Mouse (Mus musculus): ENCODE data around the gene 4933416C03Rik. TPM values are rescaled to one million over a fixed set of nuclear protein-coding genes. Genes with fewer than 3 reads are reported as not detected.

4933416C03Rik gene
- polyA plus RNA-seq, 1 experiment from 2014 or later: not detected

DNA sequence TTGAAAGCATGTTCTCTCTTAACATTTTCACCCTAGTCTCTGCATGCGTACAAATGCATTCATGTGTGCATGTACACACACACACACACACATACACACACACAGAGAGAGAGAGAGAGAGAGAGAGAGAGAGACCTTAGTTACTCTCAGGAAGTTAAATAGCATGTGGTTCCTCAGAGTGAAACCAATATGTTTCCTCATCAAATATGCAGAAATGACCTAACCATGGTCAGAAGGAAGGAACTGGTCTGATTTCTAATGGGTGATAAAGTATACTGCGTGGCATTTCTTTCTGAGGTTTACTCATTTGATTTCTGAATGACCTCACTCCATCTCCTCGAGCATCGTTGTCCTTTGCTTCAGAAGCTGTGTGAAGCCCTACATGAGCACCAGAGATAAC, 17.5 kb upstream of the 4933416C03Rik start:
- no peaks in the 10 kb centered on the region for H3K4me1 ChIP-seq (ENCODE audit: control insufficient read depth, insufficient read depth, low read length)
- H3K36me3 ChIP-seq (ENCODE audit: control insufficient read depth, insufficient read depth, low read length): no peaks in the 10 kb centered on the region
- no peak overlapping the region for H3K27ac ChIP-seq (ENCODE audit: low read length)
- no peak for ATAC-seq (ENCODE audit: insufficient number of reproducible peaks, insufficient read depth, low FRiP score, low read depth)
- no peaks in the 10 kb centered on the region for H3K9me3 ChIP-seq (ENCODE audit: control insufficient read depth, low read depth, low read length)
- no peaks in the 10 kb centered on the region for H3K27me3 ChIP-seq (ENCODE audit: control insufficient read depth, insufficient read depth, low read length)
- no peak overlapping the region for H3K4me3 ChIP-seq (ENCODE audit: low read depth, low read length)
- WGBS: 84% methylated on average over 4 of the region's 4 CpGs
- H3K4me2 ChIP-seq (replicated peaks; ENCODE audit: low read depth, low read length): no peak overlapping the region
- no peak overlapping the region for H3K9ac ChIP-seq (replicated peaks; ENCODE audit: low read depth, low read length)

DNA sequence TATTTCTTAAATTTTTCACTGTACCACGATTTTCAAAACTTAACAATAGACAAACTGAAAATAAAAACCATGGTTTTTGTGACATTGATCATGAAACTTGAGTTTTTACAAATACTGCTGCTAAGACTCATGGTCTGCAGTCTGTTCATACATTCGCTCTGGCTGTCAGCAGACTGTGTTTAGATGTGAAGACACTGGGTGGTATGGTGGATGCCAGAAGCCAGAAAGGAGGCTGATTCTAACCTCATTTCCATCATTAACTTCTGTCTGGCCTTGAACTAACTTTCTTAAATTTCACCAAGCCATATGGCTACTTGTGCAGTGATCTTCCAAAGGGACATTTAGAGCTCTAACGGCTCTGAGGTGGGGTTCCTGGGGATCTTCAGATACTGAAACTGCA, 16.7 kb upstream of the 4933416C03Rik start:
- Histone ChIP-seq H3K4me1 (ENCODE audit: control insufficient read depth, insufficient read depth, low read length) (no peaks in the 10 kb centered on the region), H3K4me3 (ENCODE audit: low read depth, low read length) (no peak overlapping the region), H3K4me2 (replicated peaks; ENCODE audit: low read depth, low read length) (no peak overlapping the region), H3K27me3 (ENCODE audit: control insufficient read depth, insufficient read depth, low read length) (no peaks in the 10 kb centered on the region), H3K36me3 (ENCODE audit: control insufficient read depth, insufficient read depth, low read length) (no peaks in the 10 kb centered on the region), H3K9me3 (ENCODE audit: control insufficient read depth, low read depth, low read length) (no peaks in the 10 kb centered on the region), H3K27ac (ENCODE audit: low read length) (no peak overlapping the region), H3K9ac (replicated peaks; ENCODE audit: low read depth, low read length) (no peak overlapping the region)
- WGBS: 81% methylated on average over 3 of the region's 3 CpGs
- no peak for ATAC-seq (ENCODE audit: insufficient number of reproducible peaks, insufficient read depth, low FRiP score, low read depth)

DNA sequence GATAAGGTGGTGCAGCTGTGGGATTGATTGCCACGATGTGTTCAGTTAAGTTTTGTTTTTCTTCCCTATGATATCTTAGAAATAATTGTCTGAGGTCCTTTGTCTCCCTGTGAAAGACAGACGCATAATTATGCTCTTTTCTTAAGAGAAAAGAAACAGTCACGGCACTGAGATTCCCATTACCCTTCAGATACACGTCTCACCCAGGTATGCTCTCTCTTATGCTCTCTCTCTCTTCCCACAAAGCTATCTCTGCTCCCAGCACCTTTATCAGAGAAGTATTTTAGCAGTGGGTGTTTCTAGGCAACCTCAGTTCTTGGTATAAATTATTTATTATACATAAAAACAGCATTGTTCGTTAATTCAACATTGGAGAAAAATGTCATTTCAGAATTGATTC, 11.6 kb upstream of the 4933416C03Rik start:
- no peak overlapping the region for H3K27ac ChIP-seq (ENCODE audit: low read length)
- WGBS: 58% methylated on average over 5 of the region's 5 CpGs
- H3K4me3 ChIP-seq (ENCODE audit: low read depth, low read length): no peak overlapping the region
- H3K4me1 ChIP-seq (ENCODE audit: control insufficient read depth, insufficient read depth, low read length): no peaks in the 10 kb centered on the region
- no peaks in the 10 kb centered on the region for H3K27me3 ChIP-seq (ENCODE audit: control insufficient read depth, insufficient read depth, low read length)
- ATAC-seq (ENCODE audit: insufficient number of reproducible peaks, insufficient read depth, low FRiP score, low read depth): no peak
- H3K36me3 ChIP-seq (ENCODE audit: control insufficient read depth, insufficient read depth, low read length): no peaks in the 10 kb centered on the region
- no peaks in the 10 kb centered on the region for H3K9me3 ChIP-seq (ENCODE audit: control insufficient read depth, low read depth, low read length)
- no peak overlapping the region for H3K4me2 ChIP-seq (replicated peaks; ENCODE audit: low read depth, low read length)
- no peak overlapping the region for H3K9ac ChIP-seq (replicated peaks; ENCODE audit: low read depth, low read length)

DNA sequence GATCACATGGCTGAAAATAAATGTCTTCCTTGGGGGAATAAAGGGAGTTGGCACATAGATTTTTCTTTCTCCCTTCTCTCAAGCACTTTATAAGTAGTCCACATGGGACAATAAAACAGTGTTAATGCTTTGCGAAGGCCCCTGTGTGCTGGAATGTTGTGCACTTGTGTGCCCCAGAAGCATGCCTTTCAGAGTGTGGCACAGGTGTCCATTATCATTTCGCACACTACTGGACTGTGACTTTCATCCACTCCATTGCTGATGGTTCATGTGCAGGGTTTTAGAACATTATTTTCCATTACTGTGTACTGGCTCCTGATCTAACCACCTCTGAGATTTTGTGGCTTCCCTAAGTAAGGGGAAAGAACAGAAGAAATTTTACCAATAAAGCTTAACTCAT, 10.1 kb upstream of the 4933416C03Rik start:
- H3K4me3 ChIP-seq (ENCODE audit: low read depth, low read length): no peak overlapping the region
- 88% methylated on average over 2 of the region's 2 CpGs for WGBS
- no peaks in the 10 kb centered on the region for H3K27me3 ChIP-seq (ENCODE audit: control insufficient read depth, insufficient read depth, low read length)
- H3K27ac ChIP-seq (ENCODE audit: low read length): no peak overlapping the region
- H3K9ac ChIP-seq (replicated peaks; ENCODE audit: low read depth, low read length): no peak overlapping the region
- H3K4me2 ChIP-seq (replicated peaks; ENCODE audit: low read depth, low read length): no peak overlapping the region
- H3K9me3 ChIP-seq (ENCODE audit: control insufficient read depth, low read depth, low read length): no peaks in the 10 kb centered on the region
- no peak for ATAC-seq (ENCODE audit: insufficient number of reproducible peaks, insufficient read depth, low FRiP score, low read depth)
- no peaks in the 10 kb centered on the region for H3K4me1 ChIP-seq (ENCODE audit: control insufficient read depth, insufficient read depth, low read length)
- H3K36me3 ChIP-seq (ENCODE audit: control insufficient read depth, insufficient read depth, low read length): no peaks in the 10 kb centered on the region

DNA sequence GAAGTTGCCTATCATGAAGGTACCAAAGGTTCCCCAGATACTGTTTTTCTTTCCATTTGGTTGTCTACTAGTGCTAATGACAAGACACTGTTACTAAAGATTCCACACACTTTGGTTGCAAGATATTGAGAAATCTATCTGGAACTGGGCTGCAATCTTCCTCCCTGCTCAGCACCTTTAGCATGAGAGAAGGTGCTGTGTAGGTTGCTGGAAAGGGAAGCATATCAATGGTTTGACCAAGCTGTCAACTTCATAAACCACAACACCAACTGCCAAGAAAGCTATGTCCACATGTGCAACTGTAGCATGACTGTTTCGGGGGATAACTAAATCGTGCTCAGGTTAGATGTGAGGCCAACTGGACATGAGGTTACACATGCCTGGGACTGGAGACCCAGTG, 7.7 kb upstream of the 4933416C03Rik start:
- Histone ChIP-seq H3K27me3 (ENCODE audit: control insufficient read depth, insufficient read depth, low read length) (no peaks in the 10 kb centered on the region), H3K4me3 (ENCODE audit: low read depth, low read length) (no peak overlapping the region), H3K4me1 (ENCODE audit: control insufficient read depth, insufficient read depth, low read length) (no peaks in the 10 kb centered on the region), H3K9me3 (ENCODE audit: control insufficient read depth, low read depth, low read length) (no peaks in the 10 kb centered on the region), H3K9ac (replicated peaks; ENCODE audit: low read depth, low read length) (no peak overlapping the region), H3K4me2 (replicated peaks; ENCODE audit: low read depth, low read length) (no peak overlapping the region), H3K27ac (ENCODE audit: low read length) (no peak overlapping the region), H3K36me3 (ENCODE audit: control insufficient read depth, insufficient read depth, low read length) (no peaks in the 10 kb centered on the region)
- WGBS: 89% methylated on average over 2 of the region's 2 CpGs
- ATAC-seq (ENCODE audit: insufficient number of reproducible peaks, insufficient read depth, low FRiP score, low read depth): no peak

DNA sequence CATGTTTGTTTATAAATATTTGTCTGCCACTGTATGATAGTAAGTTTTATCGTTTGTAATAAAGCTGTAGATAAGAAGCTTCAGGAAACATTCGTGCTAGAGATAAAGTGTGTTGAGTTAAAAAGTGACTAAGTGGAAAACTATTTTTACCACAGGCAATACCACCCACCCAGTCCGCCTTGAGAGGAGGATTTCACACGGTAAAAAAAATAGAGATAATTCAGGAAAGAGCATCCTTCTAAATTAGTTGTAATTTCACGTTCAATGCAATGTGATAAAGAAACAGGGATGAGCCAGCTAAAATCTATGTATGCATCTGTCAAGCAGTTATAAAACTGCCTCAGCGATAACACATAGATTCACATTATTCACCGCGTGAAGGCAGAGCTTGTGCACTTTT, 3.3 kb upstream of the 4933416C03Rik start:
- WGBS: 67% methylated on average over 8 of the region's 8 CpGs
- no peak overlapping the region for H3K9ac ChIP-seq (replicated peaks; ENCODE audit: low read depth, low read length)
- H3K4me3 ChIP-seq (ENCODE audit: low read depth, low read length): no peak overlapping the region
- no peaks in the 10 kb centered on the region; the same call in 1 of the 2 replicates for H3K4me1 ChIP-seq (ENCODE audit: control insufficient read depth, insufficient read depth, low read length)
- H3K9me3 ChIP-seq (ENCODE audit: control insufficient read depth, low read depth, low read length): no peaks in the 10 kb centered on the region
- ATAC-seq (ENCODE audit: insufficient number of reproducible peaks, insufficient read depth, low FRiP score, low read depth): no peak
- H3K36me3 ChIP-seq (ENCODE audit: control insufficient read depth, insufficient read depth, low read length): no peaks in the 10 kb centered on the region
- no peaks in the 10 kb centered on the region for H3K27me3 ChIP-seq (ENCODE audit: control insufficient read depth, insufficient read depth, low read length)
- H3K27ac ChIP-seq (ENCODE audit: low read length): no peak overlapping the region
- H3K4me2 ChIP-seq (replicated peaks; ENCODE audit: low read depth, low read length): no peak overlapping the region

DNA sequence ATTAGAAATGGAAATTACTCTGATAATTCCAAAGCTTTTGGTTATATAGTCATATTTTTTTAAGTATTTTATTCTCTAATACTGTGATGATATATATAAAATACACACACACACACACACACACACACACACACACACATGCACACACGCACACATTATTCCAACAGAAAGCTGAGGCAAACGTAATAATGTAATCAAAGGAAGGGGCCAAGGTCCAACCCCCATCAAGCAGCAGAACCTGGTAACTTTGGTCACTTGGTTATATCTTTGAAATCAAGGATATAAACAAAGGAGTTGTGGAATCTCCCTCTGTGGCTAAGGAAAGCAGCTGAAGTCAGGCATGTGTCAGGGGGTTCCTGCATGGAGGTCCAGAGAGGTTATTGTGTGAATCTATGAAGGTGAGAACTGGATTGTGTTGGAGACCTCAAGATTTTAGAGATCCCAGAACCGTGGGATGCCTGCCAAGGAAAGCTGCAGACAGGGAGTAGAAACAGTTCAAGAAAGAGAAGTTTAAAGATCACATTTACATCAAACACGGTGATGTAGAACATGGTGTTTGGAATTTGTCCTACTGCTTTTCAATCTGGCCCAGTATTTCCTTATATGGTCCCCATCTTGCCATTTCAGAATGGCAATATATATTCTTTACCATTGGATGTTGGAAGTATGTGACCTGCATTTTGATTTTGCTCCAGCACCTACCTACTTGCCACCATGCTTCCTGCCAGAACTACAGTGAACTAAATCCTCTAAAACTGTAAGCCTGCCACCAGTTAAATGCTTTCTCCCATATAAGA, 2.4 kb upstream of the 4933416C03Rik start:
- ATAC-seq (ENCODE audit: insufficient number of reproducible peaks, insufficient read depth, low FRiP score, low read depth): no peak
- H3K36me3 ChIP-seq (ENCODE audit: control insufficient read depth, insufficient read depth, low read length): no peaks in the 10 kb centered on the region
- H3K9ac ChIP-seq (replicated peaks; ENCODE audit: low read depth, low read length): no peak overlapping the region
- no peak overlapping the region for H3K4me2 ChIP-seq (replicated peaks; ENCODE audit: low read depth, low read length)
- H3K4me3 ChIP-seq (ENCODE audit: low read depth, low read length): no peak overlapping the region
- H3K4me1 ChIP-seq (ENCODE audit: control insufficient read depth, insufficient read depth, low read length): no peaks in the 10 kb centered on the region; the same call in 1 of the 2 replicates
- 57% methylated on average over 4 of the region's 4 CpGs for WGBS
- H3K27me3 ChIP-seq (ENCODE audit: control insufficient read depth, insufficient read depth, low read length): no peaks in the 10 kb centered on the region
- no peak overlapping the region for H3K27ac ChIP-seq (ENCODE audit: low read length)
- no peaks in the 10 kb centered on the region for H3K9me3 ChIP-seq (ENCODE audit: control insufficient read depth, low read depth, low read length)

DNA sequence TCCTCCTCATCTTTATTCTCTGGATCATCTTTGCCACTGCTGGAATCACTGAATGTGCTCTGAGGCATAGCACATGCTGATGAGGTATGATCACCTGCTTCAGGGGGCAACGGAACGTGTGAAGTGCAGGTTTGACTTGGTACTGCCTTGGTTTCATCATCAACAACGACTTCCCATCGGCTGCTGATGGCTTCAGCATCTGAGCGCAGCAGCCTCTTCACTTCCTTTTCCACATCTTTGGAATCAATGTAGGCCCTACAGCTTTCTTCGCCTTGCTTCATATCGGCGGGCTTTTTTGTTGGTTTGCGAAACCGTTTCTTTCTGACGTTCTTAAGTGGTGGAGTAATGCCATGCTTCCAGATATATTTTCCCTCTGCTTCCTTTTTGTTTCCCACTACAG, 849 bp downstream of the 4933416C03Rik start:
- no peaks in the 10 kb centered on the region for H3K9me3 ChIP-seq (ENCODE audit: control insufficient read depth, low read depth, low read length)
- no peak overlapping the region for H3K4me2 ChIP-seq (replicated peaks; ENCODE audit: low read depth, low read length)
- H3K27me3 ChIP-seq (ENCODE audit: control insufficient read depth, insufficient read depth, low read length): no peaks in the 10 kb centered on the region
- H3K4me1 ChIP-seq (ENCODE audit: control insufficient read depth, insufficient read depth, low read length): no peaks in the 10 kb centered on the region; the same call in 1 of the 2 replicates
- H3K27ac ChIP-seq (ENCODE audit: low read length): no peak overlapping the region
- WGBS: 91% methylated on average over 11 of the region's 11 CpGs
- no peak overlapping the region for H3K9ac ChIP-seq (replicated peaks; ENCODE audit: low read depth, low read length)
- ATAC-seq (ENCODE audit: insufficient number of reproducible peaks, insufficient read depth, low FRiP score, low read depth): no peak
- H3K36me3 ChIP-seq (ENCODE audit: control insufficient read depth, insufficient read depth, low read length): no peaks in the 10 kb centered on the region
- no peak overlapping the region for H3K4me3 ChIP-seq (ENCODE audit: low read depth, low read length)

DNA sequence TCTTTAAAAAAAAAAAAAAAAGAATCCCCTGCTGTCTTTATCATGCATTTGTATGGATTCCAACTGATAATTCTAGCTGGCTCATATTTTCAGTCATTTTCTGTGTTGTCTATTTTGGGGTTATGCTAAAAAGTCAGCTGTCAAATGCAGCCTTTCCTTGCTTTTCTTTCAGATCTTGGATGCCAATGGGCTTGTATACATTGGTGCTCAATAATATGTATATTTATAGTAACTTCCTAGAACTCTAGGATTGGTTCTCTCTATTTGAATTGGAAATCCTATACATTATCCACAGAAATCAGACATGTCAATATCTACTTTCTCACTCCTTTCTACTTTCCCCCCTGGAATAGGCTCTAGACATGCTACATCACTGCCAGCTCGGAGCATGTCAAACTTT, 5.0 kb downstream of the 4933416C03Rik start:
- no peaks in the 10 kb centered on the region for H3K9me3 ChIP-seq (ENCODE audit: control insufficient read depth, low read depth, low read length)

More for the DNA sequence above, 5.0 kb downstream of the 4933416C03Rik start:
- no peaks in the 10 kb centered on the region for H3K4me1 ChIP-seq (ENCODE audit: control insufficient read depth, insufficient read depth, low read length)
- H3K27ac ChIP-seq (ENCODE audit: low read length): no peak overlapping the region
- ATAC-seq (ENCODE audit: insufficient number of reproducible peaks, insufficient read depth, low FRiP score, low read depth): no peak
- WGBS: 80% methylated on average over 1 of the region's 1 CpGs
- H3K9ac ChIP-seq (replicated peaks; ENCODE audit: low read depth, low read length): no peak overlapping the region
- no peak overlapping the region for H3K4me3 ChIP-seq (ENCODE audit: low read depth, low read length)
- no peak overlapping the region for H3K4me2 ChIP-seq (replicated peaks; ENCODE audit: low read depth, low read length)
- no peaks in the 10 kb centered on the region for H3K36me3 ChIP-seq (ENCODE audit: control insufficient read depth, insufficient read depth, low read length)
- H3K27me3 ChIP-seq (ENCODE audit: control insufficient read depth, insufficient read depth, low read length): no peaks in the 10 kb centered on the region

All from stomach, embryonic 14.5 days (tissue).